Mouse (Mus musculus) left cerebral cortex, postnatal 4 days (tissue): ENCODE data around the gene Irgc1. TPM values are rescaled to one million over a fixed set of nuclear protein-coding genes. Genes with fewer than 3 reads are reported as not detected.
"Not testable (repeated sequence)": the region's sequence is repeated elsewhere in the genome, so short reads cannot be mapped to it uniquely, and the experiment has no call there.

ENCODE experiments used
- DNase-seq: peaks from one replicate; pipeline ENCODE4 v3.0.0-alpha.2; 2022
- intact Hi-C: fragments of 180-260 bp; cut with DNase I; formaldehyde crosslinking; loops from one replicate; pipeline ENCODE4 v1.15.1; 2025
- total RNA-seq, 2 experiments: library from RNA; stranded (reverse); gene quantifications; 2 replicates each; pipeline ENCODE4 v1.2.3; 2021

Gene Irgc1
- not detected for total RNA-seq

GRCm38 (mm10) chr7:24451855-24452311 lies at the start of gene Irgc1:
TSS of gene Irgc1 (minus strand) at chr7:24452297.
- intact Hi-C loops: no loop called here
- no peak for DNase-seq

- DNase-seq: no peak
- intact Hi-C loops: no loop called here
Measured at GRCm38 (mm10) chr7:24501492-24501891, 49.4 kb upstream of the Irgc1 start.

GRCm38 (mm10) chr7:24500929-24501328 lies 48.8 kb upstream of the Irgc1 start:
- DNase-seq: peak; percentile 50
- intact Hi-C loops: no loop called here

- DNase-seq: no peak
- intact Hi-C loops: no loop called here
Measured at GRCm38 (mm10) chr7:24499856-24500577, 47.9 kb upstream of the Irgc1 start.

GRCm38 (mm10) chr7:24488303-24488702 lies 36.2 kb upstream of the Irgc1 start:
- intact Hi-C loops: no loop called here
- DNase-seq: no peak

- intact Hi-C loops: no loop called here
- no peak for DNase-seq
Measured at GRCm38 (mm10) chr7:24487403-24487802, 35.3 kb upstream of the Irgc1 start.

GRCm38 (mm10) chr7:24486654-24487130 lies 34.6 kb upstream of the Irgc1 start:
- intact Hi-C loops: no loop called here
- DNase-seq: no peak

- no peak for DNase-seq
- intact Hi-C loops: no loop called here
Measured at GRCm38 (mm10) chr7:24485481-24485880, 33.4 kb upstream of the Irgc1 start.

GRCm38 (mm10) chr7:24483291-24483690 lies 31.2 kb upstream of the Irgc1 start:
- intact Hi-C loops, DNase-seq: not testable (repeated sequence)

- intact Hi-C loops: no loop called here
- DNase-seq: no peak
Measured at GRCm38 (mm10) chr7:24482208-24483020, 30.3 kb upstream of the Irgc1 start.

GRCm38 (mm10) chr7:24481474-24482207 lies 29.5 kb upstream of the Irgc1 start, which contains the start of gene Cadm4:
TSS of gene Cadm4 (plus strand) at chr7:24482023.
- intact Hi-C loops: no loop called here
- peak; percentile 94 for DNase-seq

GRCm38 (mm10) chr7:24480986-24481473 lies 28.9 kb upstream of the Irgc1 start:
- DNase-seq: no peak
- intact Hi-C loops: no loop called here

GRCm38 (mm10) chr7:24480121-24480941 lies 28.2 kb upstream of the Irgc1 start:
- intact Hi-C loops: no loop called here
- DNase-seq: no peak

- intact Hi-C loops: no loop called here
- DNase-seq: no peak
Measured at GRCm38 (mm10) chr7:24479685-24480084, 27.6 kb upstream of the Irgc1 start.

GRCm38 (mm10) chr7:24478911-24479310 lies 26.8 kb upstream of the Irgc1 start:
- intact Hi-C loops: no loop called here
- DNase-seq: no peak

GRCm38 (mm10) chr7:24476856-24477255 lies 24.8 kb upstream of the Irgc1 start:
- DNase-seq: no peak
- intact Hi-C loops: no loop called here

- no peak for DNase-seq
- intact Hi-C loops: no loop called here
Measured at GRCm38 (mm10) chr7:24476338-24476737, 24.2 kb upstream of the Irgc1 start.

- DNase-seq: peak; percentile 63
- intact Hi-C loops: no loop called here
Measured at GRCm38 (mm10) chr7:24474811-24475506, 22.9 kb upstream of the Irgc1 start.

GRCm38 (mm10) chr7:24473913-24474529 lies 21.9 kb upstream of the Irgc1 start:
- peak; percentile 73 for DNase-seq
- intact Hi-C loops: no loop called here
